Mouse (Mus musculus) kidney, adult 18-20 months (tissue): Measurements from ENCODE around the gene Gpa33.
"Not testable (repeated sequence)": the region's sequence is repeated elsewhere in the genome, so short reads cannot be mapped to it uniquely, and the experiment has no call there.

ENCODE experiments used
- DNase-seq: peaks from one replicate; pipeline ENCODE4 v3.0.0; 2021

Gene Gpa33

GRCm38 (mm10) chr1:166135091-166135740 is 5.2 kb downstream of the Gpa33 start:
- no peak for DNase-seq

GRCm38 (mm10) chr1:166137244-166137938 is 7.4 kb downstream of the Gpa33 start:
- DNase-seq: no peak

- DNase-seq: peak; percentile 13
Observed at GRCm38 (mm10) chr1:166138136-166138535, 8.1 kb downstream of the Gpa33 start.

- no peak for DNase-seq
Observed at GRCm38 (mm10) chr1:166139113-166139512, 9.1 kb downstream of the Gpa33 start.

- no peak for DNase-seq
Observed at GRCm38 (mm10) chr1:166139620-166140184, 9.7 kb downstream of the Gpa33 start.

- DNase-seq: not testable (repeated sequence)
Observed at GRCm38 (mm10) chr1:166141868-166142267, 11.8 kb downstream of the Gpa33 start.

- DNase-seq: no peak
Observed at GRCm38 (mm10) chr1:166142369-166142768, 12.3 kb downstream of the Gpa33 start.

GRCm38 (mm10) chr1:166146626-166147025 is 16.6 kb downstream of the Gpa33 start:
- DNase-seq: no peak

GRCm38 (mm10) chr1:166147657-166148056 is 17.6 kb downstream of the Gpa33 start:
- no peak for DNase-seq

GRCm38 (mm10) chr1:166149441-166149840 is 19.4 kb downstream of the Gpa33 start:
- no peak for DNase-seq

GRCm38 (mm10) chr1:166150035-166150434 is 20.0 kb downstream of the Gpa33 start:
- DNase-seq: no peak

- no peak for DNase-seq
Observed at GRCm38 (mm10) chr1:166151341-166151740, 21.3 kb downstream of the Gpa33 start.

- no peak for DNase-seq
Observed at GRCm38 (mm10) chr1:166152034-166152433, 22.0 kb downstream of the Gpa33 start.

GRCm38 (mm10) chr1:166153351-166154120 is 23.5 kb downstream of the Gpa33 start:
- peak; percentile 89 for DNase-seq

GRCm38 (mm10) chr1:166154162-166155112 is 24.4 kb downstream of the Gpa33 start:
- DNase-seq: peak; percentile 80

GRCm38 (mm10) chr1:166155113-166155494 is 25.1 kb downstream of the Gpa33 start:
- DNase-seq: no peak

GRCm38 (mm10) chr1:166157712-166158111 is 27.7 kb downstream of the Gpa33 start:
- no peak for DNase-seq

- DNase-seq: no peak
Observed at GRCm38 (mm10) chr1:166158664-166159063, 28.6 kb downstream of the Gpa33 start.

- DNase-seq: no peak
Observed at GRCm38 (mm10) chr1:166160111-166160510, 30.1 kb downstream of the Gpa33 start.

GRCm38 (mm10) chr1:166160569-166161445 is 30.8 kb downstream of the Gpa33 start:
- peak; percentile 73 for DNase-seq

GRCm38 (mm10) chr1:166164580-166164979 is 34.5 kb downstream of the Gpa33 start:
- DNase-seq: no peak
